Mouse (Mus musculus) c-Kit-positive CD71-positive TER-119-negative erythroid progenitor cells, embryonic 14.5 days (primary cell): ENCODE data around the gene Usp8.

Source experiments
- DNase-seq: peaks from one replicate; pipeline ENCODE4 v3.0.0-alpha.2; 2013; ENCODE audit warnings: low read depth

The Usp8 gene

DNA sequence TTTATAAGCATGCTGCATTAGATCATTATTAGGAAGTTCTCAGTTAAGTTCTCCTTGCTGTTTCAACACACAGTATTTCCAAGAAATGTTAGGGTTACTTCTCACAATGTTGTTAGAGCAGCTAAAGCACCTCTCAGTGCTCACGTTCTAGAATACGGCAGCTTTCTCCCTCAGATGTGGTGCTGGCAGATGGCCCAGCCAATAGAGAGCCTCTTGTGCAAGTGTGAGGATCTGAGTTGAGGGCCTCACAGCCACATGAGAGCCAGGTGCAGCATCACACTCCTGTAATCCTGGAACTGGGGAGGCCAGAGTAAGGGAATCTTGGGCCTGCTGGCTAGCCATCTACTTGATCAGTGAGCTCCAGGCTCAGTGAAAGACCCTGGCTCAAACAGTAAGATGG is 33.2 kb downstream of the Usp8 start:
- no peak for DNase-seq

DNA sequence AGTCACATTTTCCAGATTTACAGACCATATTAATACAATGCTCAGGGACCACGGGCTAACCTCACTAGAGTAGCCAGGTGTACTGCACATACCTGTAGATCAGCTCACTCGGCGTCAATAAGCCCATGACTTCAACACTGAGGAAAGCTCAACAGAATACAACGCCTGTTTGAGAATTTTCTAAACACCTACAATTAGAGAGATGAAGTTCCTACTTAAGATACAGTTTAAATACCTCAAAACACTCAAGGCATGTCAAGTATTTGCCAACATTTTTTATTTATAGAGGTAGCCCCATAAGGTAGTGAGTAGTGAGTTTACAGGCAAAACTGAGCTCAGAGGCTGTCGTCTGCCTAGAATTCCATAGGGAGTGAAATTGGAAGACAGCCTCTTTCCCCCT is 36.3 kb downstream of the Usp8 start:
- no peak for DNase-seq

DNA sequence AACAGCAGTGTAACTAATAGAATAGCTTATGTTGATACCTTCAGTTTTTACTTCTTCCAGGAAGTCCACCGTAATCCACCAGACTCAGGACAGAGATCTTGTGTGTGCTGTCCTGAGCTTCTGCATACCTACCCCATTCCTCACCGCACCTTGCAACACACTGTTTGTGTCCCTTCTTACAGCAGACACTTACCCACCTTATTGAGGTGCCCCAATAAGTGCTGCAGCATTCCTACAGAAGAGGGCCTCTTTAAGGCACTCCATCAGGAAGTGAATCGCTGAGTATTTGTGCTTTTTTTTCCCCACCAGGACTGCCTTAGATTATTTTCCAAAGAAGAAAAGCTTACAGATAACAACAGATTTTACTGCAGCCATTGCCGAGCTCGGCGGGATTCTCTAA is 48.5 kb downstream of the Usp8 start:
- DNase-seq, result no peak

DNA sequence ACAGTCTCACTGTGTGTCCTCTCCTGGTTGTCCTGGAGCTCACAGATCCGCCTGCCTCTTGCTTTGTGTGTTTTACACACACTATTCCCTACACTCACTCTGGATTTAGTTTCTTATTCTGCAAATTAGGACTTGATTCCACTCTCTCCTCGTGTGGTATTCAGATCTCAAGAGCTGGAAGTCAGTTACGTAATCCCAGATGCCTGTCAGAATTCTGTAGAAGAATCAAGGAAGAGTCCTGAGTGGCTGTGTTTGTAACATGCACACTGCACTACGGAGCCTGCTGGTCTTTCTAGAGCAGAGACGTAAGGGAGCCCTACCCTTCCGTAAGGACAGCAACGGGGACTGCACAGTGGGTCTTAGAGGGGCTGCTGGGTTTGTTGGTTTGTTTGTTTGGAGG is 52.2 kb downstream of the Usp8 start:
- DNase-seq, result no peak

DNA sequence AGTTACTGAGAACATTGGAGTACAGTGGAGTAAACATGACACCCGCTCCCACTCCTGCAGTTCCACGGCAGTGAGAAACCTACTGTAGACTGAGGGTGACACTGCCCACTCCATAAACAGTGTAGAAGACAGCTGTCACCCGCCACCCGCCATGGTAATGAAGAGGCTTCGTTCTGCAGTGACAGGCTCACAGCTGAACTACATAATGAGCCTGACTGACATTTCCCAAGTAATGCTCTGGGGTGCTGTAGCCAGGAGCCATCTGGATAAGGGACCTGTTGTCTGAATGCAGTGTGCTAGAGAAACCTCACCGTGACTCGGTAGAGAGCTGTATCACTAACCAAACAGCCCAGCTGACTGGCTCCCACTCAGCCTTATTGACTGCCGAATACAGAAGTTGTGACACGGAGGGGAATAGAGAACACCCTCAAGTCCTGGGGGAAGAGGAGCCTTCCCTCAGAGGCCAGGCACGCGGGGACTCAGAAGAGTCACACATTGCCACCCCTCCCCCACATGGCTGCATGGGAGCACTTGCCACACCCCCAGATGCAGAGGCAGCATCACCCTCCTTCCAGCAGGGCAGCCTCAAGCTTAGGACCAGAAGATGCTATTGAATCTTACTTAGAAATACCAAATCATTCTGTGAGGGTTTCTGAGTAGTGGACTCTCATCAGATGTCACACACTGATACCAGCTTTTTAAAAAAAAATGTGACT is 58.9 kb downstream of the Usp8 start:
- no peak for DNase-seq

DNA sequence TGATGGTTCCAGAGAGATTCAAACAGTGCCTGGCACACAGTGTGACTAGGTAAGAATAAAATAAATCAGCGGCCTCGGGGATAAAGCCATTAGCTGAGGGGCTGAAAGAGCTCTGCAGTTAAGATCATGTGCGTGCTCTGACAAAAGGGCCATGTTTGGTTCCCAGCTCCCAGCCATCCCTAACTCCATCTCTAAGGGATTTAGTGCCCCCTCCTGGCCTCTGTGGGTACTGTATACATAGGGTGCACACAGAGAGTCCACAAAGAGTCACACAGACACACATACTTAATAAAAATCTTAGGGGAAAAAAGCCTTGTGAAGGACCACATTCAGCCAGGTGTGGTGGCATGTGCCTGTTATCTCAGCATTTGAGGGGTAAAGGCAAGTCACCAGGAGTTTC is 60.5 kb downstream of the Usp8 start:
- no peak for DNase-seq

DNA sequence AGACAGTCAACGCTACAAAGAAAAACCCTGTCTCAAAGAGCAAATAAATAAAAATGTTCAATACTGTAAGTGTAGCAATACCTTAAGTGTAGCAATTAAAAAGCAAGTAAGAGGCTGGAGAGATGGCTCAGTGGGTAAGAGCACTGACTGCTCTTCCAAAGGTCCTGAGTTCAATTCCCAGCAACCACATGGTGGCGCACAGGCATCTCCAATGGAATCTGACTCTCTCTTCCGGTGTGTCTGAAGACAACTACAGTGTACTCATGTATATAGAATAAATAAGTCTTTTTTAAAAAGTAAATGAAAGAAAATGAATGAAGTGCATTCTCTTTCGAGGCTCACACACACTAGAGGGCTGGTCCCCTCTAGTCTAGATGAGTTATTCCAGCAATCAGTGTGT is 61.1 kb downstream of the Usp8 start:
- DNase-seq, result no peak

DNA sequence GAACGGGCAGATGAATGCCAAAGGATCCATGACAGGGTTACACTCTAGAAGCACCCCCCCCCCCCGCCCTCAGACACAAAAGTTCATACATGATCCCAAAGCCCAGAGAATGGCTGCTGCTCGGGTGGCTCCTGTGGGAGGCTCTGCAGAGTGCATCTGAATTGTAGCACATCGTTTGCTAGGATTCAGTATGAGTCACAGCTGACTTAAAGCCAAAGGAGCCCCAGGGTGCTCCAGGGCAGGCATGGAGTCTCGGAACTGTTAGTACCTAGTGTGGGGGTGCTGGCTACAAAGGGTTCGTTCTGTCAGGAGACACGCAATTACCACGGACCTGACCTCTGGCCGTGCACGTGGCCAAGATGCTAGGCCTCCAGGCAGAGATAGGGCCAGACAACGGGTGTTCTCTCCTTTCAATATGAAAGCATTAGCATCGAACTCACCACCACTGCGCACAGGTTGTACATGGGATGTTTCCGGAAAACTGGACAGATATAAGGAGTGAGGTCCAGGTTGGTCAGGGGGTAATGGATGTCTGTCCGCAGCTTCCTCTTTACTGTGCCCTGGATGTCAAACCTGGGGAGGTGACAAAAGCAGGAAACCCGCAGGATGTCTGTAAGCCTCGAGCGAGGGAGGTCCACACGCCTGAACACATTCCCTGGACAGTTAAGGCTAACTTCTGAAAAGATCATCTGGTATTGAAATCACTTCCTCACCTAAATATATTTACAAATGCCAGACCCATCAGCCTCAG is 62.5 kb downstream of the Usp8 start:
- DNase-seq, result no peak

DNA sequence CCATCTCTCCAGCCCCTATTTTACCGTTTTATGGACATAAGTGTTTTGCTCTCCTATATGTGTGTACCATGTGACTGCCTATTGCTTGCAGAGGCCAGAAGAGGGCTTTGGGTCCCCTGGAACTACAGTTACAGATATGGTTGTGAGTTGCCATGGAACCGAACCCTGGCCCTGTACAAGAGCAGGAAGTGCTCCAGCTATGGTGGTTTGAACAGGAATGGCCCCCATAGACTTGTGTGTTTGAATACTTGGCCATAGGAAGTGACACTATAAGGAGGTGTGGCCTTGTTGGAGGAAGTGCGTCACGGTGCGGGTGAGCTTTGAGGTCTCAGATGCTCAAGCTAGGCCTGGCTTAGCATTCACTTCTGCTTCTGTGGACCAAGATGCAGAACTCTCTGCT is 65.1 kb downstream of the Usp8 start:
- DNase-seq, result no peak

DNA sequence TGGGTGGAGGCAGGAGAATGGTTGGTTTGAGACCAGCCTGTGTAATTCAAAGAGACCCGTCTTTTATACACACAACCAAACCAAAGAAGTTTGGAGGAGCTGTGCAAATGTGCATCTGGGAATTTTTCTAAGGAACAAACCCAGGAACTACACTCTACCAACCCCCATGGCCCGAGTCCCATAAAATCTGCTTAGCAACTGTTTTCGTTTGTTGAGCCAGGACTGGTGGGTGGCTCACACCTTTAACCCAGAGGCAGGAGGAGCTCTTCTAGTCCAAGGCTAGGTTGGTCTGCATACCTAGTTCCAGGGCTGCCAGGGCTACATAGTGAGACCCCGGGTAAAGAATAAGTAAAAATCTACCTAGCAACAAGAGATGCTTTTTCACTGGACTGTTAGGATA is 68.8 kb downstream of the Usp8 start:
- no peak for DNase-seq

DNA sequence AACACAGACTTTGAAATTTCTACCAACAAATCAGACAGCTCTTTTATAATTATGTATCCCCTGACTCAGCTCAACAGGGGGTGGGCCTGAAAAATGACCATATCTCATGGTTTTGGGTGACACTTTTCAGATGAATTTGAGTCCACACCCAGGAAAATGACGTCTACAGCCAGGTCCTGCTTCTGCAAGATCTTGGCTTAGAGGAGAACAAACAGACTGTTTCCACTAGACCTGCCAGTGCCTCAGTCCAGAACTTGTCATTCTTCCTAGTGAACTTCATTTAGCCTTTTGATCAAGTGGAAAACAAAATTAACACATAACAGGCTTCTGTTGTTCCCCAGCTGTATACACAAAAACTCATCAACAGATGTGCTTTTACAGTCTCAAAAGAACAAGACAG is 69.3 kb downstream of the Usp8 start:
- DNase-seq, result no peak

DNA sequence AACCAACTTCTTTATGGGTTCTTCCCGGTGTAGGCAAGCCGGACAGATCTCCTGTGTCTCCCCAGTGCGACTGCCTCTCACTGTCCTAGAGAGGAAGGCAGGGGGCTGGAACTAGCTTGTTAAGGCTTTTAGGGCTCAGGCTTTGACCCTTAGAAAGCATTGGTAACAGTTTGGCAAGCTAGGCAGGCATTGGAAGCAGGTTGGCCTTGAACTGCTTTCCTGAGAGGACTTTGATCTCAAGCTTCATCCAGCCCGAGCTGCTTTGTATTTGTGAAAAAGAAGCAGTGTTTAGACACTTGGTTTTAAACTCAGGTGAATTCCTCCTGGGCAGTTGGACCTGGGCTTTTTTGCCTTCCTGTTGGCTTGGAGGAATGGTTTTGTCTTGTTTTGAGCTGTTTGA is 71.7 kb downstream of the Usp8 start:
- no peak for DNase-seq

DNA sequence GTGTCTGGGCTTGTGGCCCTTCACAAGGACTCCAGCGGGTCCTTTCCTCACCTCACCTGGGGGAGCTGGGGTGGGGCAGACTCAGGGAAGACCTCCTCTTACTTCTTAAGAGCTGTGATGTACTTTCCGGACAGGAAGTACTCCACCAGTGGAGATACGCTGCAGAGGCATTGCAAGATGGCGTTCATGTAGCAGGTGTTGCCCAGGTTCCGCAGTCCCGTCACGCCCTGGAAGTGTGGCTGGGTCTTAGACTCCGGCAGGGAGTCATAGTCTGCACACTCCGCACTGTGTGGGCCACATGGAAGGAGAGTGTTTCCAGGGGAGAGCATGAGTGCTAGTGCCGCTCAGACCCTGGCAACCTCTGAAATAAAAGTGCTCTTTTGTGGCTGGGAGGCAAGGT is 73.2 kb downstream of the Usp8 start:
- no peak for DNase-seq

DNA sequence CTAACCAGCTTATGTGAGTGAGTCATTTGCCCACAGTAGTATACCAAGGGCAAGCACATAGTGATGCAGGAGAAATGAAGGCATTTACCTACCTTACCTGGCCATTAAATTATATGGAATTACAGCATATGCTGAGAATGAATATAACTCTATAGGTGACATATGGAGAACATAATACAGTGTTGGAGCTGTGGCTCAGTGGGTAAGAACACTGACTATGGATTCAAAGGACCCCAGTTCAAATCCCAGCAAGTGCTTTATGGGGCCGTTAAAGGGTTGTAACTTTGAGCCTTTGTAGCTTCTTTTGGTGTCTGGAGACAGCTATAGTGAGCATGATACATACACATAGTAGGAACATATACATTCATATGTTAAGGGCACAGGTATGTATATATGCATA is 74.3 kb downstream of the Usp8 start:
- DNase-seq, result no peak

DNA sequence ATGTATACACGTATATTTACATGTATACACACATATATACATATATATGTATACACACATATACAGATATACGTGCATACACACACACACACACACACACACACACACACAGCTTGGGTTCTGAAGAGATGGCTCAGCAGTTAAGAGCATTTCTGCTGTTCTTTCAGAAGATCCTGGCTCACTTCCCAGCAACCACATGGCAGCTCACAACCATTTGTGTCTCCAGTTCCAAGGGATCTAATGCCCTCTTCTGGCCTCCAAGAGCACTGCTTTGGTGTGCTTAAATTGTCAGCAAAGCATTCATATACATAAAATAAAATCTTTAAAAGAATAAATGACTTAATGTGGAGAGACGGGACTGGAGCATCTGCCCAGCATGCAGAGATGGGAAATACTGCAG is 75.3 kb downstream of the Usp8 start:
- DNase-seq, result no peak

DNA sequence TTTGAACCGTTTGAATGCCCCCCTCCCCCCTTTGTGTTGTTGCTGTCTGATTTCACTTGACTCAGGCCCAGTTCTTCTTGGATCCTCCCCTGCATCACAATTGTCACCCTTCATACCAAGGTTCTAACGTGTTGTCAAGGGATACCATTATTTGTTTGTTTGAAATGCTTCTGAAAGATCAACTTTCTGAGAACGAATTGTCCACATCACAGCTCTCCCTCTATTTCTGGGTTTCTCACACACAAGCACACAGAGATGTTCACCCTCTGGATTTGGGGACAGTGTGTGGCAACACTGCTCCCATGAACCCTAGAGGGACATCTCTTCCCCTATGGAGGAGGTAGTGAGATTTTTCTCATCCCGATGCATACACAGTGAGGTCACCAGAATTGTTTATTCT is 76.2 kb downstream of the Usp8 start, which contains the start of gene Usp50:
TSS of gene Usp50 (minus strand) at position 101 of the 400 bp plus-strand sequence.
- no peak for DNase-seq

DNA sequence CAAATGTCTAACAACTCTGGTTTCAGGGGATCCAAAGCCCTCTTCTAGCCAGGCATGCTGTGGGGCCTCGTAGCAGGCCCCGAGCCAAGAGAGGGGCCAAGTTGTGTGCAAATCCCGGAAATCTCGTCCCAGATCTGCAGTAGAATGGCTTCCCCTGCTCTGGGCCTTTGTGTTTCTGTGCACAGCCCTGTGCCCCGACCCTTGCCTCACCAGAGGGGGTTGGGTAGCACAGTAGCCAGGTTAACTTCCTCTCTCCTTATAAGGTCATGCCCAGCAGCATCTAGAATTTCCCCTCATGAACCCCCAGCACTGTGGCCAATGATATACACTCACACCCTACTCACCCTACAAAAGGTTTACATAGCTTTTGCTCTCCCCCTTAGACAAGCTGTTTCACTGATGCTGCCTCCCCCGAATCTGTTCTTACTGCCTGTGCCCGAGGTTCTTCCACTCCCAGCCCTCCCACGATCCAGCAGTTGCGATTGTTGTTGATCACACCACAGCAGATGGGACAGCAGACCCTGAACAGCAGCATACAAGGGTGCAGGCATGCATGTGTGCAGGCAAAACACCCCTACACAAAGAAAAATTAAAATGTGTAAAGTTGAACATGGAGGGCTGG is 80.7 kb downstream of the Usp8 start:
- DNase-seq, result no peak

DNA sequence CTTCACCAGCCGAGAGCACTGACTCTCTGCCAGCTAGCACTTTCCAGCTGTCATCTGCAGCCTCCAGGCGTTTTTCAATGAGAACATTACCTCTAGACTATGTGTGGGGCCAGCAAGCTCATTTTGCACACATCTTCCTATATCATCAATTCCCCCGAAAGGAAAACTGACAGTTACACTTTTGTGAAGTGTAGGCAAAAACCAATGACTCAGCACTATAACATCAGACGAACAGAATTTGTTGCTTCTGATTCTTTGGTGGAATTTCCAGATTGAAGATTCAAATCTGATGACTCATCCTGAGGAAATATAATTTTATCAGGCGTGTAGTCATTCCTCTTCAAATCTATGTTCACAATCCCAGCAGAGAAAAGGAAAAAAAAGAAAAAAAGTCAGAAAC is 85.5 kb downstream of the Usp8 start:
- no peak for DNase-seq

DNA sequence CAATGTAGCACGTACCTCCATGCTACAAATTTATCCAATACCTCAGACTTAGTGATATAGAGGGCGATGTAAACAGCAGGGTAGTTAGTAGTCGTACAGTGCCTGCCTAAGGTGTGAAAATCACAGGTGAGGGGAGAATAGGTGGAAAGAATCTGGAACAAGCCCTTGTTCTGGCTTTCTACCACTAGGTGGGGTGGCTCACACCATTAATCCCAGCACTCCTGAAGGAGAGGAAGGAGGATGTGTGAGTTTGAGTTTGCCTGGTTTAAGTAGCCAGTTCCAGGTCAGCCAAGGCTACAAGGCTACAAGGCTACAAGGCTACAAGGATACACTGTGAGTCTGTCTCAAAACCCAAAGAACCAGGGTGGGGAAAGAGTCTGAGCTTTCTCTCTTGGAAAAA is 88.6 kb downstream of the Usp8 start:
- DNase-seq, result no peak

DNA sequence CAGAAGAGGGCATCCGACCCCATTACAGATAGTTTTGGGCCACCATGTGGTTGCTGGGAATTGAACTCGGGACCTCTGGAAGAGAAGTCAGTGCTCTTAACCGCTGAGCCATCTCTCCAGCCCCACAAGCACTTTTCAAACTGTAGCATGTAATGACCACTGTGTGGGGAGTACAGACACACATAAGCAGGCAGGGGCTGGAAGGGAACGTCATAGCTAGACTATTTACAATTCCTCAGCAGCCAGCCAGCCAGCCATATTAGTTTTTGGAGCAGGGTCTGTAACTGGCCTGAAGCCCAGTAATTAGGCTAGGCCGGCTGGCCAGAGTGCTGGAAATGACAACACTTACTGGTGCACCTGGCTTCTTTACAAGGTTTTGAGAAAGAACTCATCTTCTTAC is 91.3 kb downstream of the Usp8 start:
- DNase-seq, result no peak

DNA sequence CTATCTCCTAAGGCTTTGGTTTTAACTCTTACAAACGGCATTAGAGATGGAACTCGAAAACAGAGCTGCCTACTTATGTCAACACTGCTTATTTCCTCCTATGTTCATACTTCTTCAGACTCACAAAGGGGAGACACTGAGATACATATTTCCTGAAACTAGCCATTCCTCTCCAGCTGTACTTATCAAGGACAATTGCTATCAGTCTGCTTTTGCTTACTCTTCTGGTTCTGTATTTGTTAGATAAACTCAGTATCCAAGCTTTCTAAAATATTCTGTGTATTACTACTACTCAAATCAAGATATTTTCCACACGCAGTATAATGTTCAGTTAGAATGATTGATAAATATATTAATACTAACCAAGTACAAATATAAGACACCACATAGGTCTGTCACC is 94.9 kb downstream of the Usp8 start:
- no peak for DNase-seq
